Mouse (Mus musculus) midbrain, embryonic 13.5 days (tissue): ENCODE measurements around the gene Zfp865. TPM values are rescaled to one million over a fixed set of nuclear protein-coding genes. Genes with fewer than 3 reads are reported as not detected.

Source experiments
- ATAC-seq: fragments of 200-750 bp; cut with Nextera tagmentation; 2 replicates; pipeline ENCODE4 v1.8.0; 2017; ENCODE audit warnings: mild to moderate bottlenecking, moderate TSS enrichment, moderate library complexity
- H3K27ac ChIP-seq: fragments of 300-500 bp; sonication (generic); 2 replicates; pipeline ENCODE4 v1.5.1; 2015; ENCODE audit warnings: inconsistent platforms, mild to moderate bottlenecking, moderate library complexity
- H3K27me3 ChIP-seq: fragments of 300-500 bp; sonication (generic); 2 replicates; pipeline ENCODE4 v1.6.1; 2015; ENCODE audit warnings: mild to moderate bottlenecking, inconsistent platforms
- H3K36me3 ChIP-seq: fragments of 300-500 bp; sonication (generic); 2 replicates; pipeline ENCODE4 v1.6.1; 2015; ENCODE audit warnings: mild to moderate bottlenecking, inconsistent platforms
- H3K4me1 ChIP-seq: fragments of 300-500 bp; sonication (generic); replicated peaks from 2 replicates; pipeline ENCODE4 v1.6.1; 2015; ENCODE audit warnings: inconsistent platforms
- H3K4me2 ChIP-seq: fragments of 300-500 bp; sonication (generic); replicated peaks from 2 replicates; pipeline ENCODE4 v1.6.1; 2015; ENCODE audit warnings: moderate library complexity, mild to moderate bottlenecking, inconsistent platforms
- H3K4me3 ChIP-seq: fragments of 300-500 bp; sonication (generic); replicated peaks from 2 replicates; pipeline ENCODE4 v1.5.1; 2015; ENCODE audit warnings: mild to moderate bottlenecking, inconsistent platforms
- H3K9ac ChIP-seq: fragments of 300-500 bp; sonication (generic); replicated peaks from 2 replicates; pipeline ENCODE4 v1.6.1; 2015; ENCODE audit warnings: mild to moderate bottlenecking, inconsistent platforms
- H3K9me3 ChIP-seq: fragments of 300-500 bp; sonication (generic); 2 replicates; pipeline ENCODE4 v1.6.1; 2016; ENCODE audit warnings: mild to moderate bottlenecking, inconsistent platforms
- WGBS: fragments of 180-500 bp; shearing (Covaris S2); methylation state at CpG from one replicate; pipeline ENCODE4 v1.1.7; 2015; 5-methylcytosine and 5-hydroxymethylcytosine counted together
- polyA plus RNA-seq: library from polyadenylated mRNA; unstranded; fragments of >200 nt; fragmentation: Nextera tagmentation; extraction: Ambion mirVana; gene quantifications from 2 replicates; pipeline ENCODE4 v1.2.1, GENCODE M21; 2015

Zfp865 gene
- polyA plus RNA-seq, 1 experiment from 2014 or later = 7.9 TPM

GRCm38 (mm10) chr7:5037026-5037425, 16.9 kb downstream of the Zfp865 start:
- Histone ChIP-seq H3K27me3 (no peaks in the 10 kb centered on the region), H3K4me2 (0 out of 2 replicates have a peak overlapping the region, but pooled peaks have one; percentile 60), H3K9me3 (no peaks in the 10 kb centered on the region), H3K27ac (no peak overlapping the region), H3K4me1 (peaks cover 23% of the 10 kb centered on the region), H3K36me3 (peaks cover 48% of the 10 kb centered on the region), H3K4me3 (no peak overlapping the region), H3K9ac (no peak overlapping the region)
- no peak for ATAC-seq
- 94% methylated on average over 7 of the region's 7 CpGs for WGBS

GRCm38 (mm10) chr7:5037467-5037866, 17.3 kb downstream of the Zfp865 start:
- Histone ChIP-seq H3K27me3 (no peaks in the 10 kb centered on the region), H3K4me1 (peaks cover 23% of the 10 kb centered on the region), H3K27ac (peak overlapping the region; percentile 97), H3K4me2 (peak overlapping the region; percentile 60), H3K36me3 (peaks cover 44% of the 10 kb centered on the region), H3K9me3 (no peaks in the 10 kb centered on the region), H3K9ac (peak overlapping the region; percentile 79), H3K4me3 (peak overlapping the region; percentile 64)
- WGBS = 88% methylated on average over 8 of the region's 8 CpGs
- ATAC-seq = no peak

DNA sequence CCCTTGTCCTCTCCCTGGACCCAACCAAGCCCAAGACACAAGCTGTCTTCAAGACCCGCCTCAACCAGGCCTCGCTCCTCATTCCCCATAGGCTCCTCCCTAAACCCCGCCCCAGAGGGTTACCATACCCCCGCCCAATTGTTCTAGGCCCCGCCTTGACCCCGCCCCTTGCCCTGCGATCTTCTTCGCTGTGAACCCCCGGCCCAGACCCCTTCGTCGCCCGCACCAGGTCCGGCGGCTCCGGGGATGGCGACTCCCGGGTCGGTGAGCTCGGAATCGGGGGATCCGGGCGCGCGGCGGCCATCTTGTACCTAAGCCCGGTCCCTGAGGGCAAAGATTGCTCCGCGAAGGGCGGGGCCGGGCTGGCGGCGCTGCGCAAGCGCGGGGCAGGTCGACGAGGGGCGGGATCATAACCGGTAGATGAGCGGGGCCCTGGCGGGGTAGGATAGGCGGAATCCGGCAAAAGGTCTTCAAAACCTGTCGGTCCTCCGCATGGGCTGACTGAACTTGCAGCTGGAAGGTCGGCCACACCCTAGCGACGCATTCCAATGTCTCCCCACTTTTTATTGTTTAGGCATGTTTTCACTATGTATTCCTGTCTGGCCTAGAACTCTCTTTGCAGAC, 18.0 kb downstream of the Zfp865 start, which contains the start of gene Zfp784:
TSS of gene Zfp784 (minus strand) at position 338 of the 624 bp plus-strand sequence.
- peak within 1 kb of the TSS; percentile 60 for H3K4me2 ChIP-seq
- H3K27ac ChIP-seq = peak within 1 kb of the TSS; percentile 97
- WGBS = under 1% methylated on average over 48 of the region's 48 CpGs
- no peaks in the 10 kb centered on the region for H3K9me3 ChIP-seq
- H3K4me1 ChIP-seq = peaks cover 23% of the 10 kb centered on the region
- H3K4me3 ChIP-seq = peak within 1 kb of the TSS; percentile 64
- no peaks in the 10 kb centered on the region for H3K27me3 ChIP-seq
- peak; percentile 97 for ATAC-seq
- peaks cover 36% of the 10 kb centered on the region for H3K36me3 ChIP-seq
- peak within 1 kb of the TSS; percentile 79 for H3K9ac ChIP-seq

GRCm38 (mm10) chr7:5038940-5039339, 18.8 kb downstream of the Zfp865 start:
- peak overlapping the region; percentile 64 for H3K4me3 ChIP-seq
- no peaks in the 10 kb centered on the region for H3K27me3 ChIP-seq
- WGBS = 31% methylated on average over 5 of the region's 5 CpGs
- H3K27ac ChIP-seq = peak overlapping the region; percentile 97; the same call in 1 of the 2 replicates
- H3K4me2 ChIP-seq = peak overlapping the region; percentile 60
- no peaks in the 10 kb centered on the region for H3K9me3 ChIP-seq
- H3K9ac ChIP-seq = peak overlapping the region; percentile 79
- peaks cover 29% of the 10 kb centered on the region for H3K36me3 ChIP-seq
- ATAC-seq = no peak
- peaks cover 23% of the 10 kb centered on the region for H3K4me1 ChIP-seq

DNA sequence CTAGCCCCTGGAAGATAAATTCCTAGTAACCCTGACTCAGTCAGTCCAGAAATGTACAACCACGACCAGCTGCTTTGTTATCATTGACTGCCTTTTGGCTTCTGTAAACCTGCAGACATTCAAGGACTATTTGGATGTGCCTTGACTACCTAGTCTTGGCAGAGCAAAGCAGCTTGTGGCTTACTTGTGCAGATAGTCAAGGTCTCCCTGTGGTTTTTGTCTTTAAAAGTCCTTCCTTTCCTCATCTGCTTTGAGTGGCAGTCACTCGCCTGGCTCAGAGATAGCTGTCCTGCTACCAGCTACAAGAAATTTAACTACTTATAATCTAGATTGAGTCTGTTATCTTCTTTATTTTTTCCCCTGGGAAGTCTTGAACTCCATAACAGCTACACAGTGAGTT, 24.8 kb downstream of the Zfp865 start:
- no peak overlapping the region for H3K4me2 ChIP-seq
- H3K9me3 ChIP-seq = no peaks in the 10 kb centered on the region
- 0 out of 2 replicates have a peak, but pooled peaks cover 1% of the 10 kb centered on the region for H3K4me1 ChIP-seq
- peaks cover 4% of the 10 kb centered on the region for H3K36me3 ChIP-seq
- no peak overlapping the region for H3K9ac ChIP-seq
- no peak overlapping the region for H3K27ac ChIP-seq
- ATAC-seq = no peak
- H3K4me3 ChIP-seq = no peak overlapping the region
- WGBS = 74% methylated on average over 2 of the region's 2 CpGs
- H3K27me3 ChIP-seq = no peaks in the 10 kb centered on the region

GRCm38 (mm10) chr7:5046112-5046511, 25.9 kb downstream of the Zfp865 start:
- H3K4me3 ChIP-seq = no peak overlapping the region
- no peaks in the 10 kb centered on the region for H3K9me3 ChIP-seq
- no peak overlapping the region for H3K9ac ChIP-seq
- no peak overlapping the region for H3K4me2 ChIP-seq
- peaks cover 3% of the 10 kb centered on the region for H3K36me3 ChIP-seq
- ATAC-seq = no peak
- H3K27ac ChIP-seq = no peak overlapping the region
- WGBS = 74% methylated on average over 2 of the region's 2 CpGs
- no peaks in the 10 kb centered on the region for H3K27me3 ChIP-seq
- peaks cover 7% of the 10 kb centered on the region for H3K4me1 ChIP-seq

DNA sequence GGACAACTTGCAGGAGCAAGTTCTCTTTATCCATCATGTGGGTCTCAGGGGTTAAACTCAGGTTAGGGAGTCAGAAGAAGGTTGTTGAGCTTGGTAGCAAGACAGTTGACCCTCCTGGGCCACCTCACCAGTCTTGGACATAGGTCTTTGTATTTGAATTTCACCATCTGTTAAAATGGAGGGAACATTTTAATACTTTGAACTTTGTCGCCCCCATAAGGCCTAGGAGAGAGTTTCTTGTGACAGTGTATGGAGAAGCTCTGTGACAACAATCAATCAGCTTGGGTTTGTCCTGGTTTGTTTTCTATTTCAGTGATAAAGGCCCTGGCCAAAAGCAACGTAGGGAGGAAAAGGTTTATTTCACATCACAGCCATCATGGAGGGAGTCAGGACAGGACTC, 27.1 kb downstream of the Zfp865 start:
- Histone ChIP-seq H3K9me3 (no peaks in the 10 kb centered on the region), H3K9ac (no peak overlapping the region), H3K4me2 (no peak overlapping the region), H3K27ac (no peak overlapping the region), H3K27me3 (peaks cover 4% of the 10 kb centered on the region; the same call in 1 of the 2 replicates), H3K4me1 (peaks cover 14% of the 10 kb centered on the region), H3K4me3 (no peak overlapping the region), H3K36me3 (no peaks in the 10 kb centered on the region)
- 37% methylated on average over 2 of the region's 2 CpGs for WGBS
- ATAC-seq = no peak

DNA sequence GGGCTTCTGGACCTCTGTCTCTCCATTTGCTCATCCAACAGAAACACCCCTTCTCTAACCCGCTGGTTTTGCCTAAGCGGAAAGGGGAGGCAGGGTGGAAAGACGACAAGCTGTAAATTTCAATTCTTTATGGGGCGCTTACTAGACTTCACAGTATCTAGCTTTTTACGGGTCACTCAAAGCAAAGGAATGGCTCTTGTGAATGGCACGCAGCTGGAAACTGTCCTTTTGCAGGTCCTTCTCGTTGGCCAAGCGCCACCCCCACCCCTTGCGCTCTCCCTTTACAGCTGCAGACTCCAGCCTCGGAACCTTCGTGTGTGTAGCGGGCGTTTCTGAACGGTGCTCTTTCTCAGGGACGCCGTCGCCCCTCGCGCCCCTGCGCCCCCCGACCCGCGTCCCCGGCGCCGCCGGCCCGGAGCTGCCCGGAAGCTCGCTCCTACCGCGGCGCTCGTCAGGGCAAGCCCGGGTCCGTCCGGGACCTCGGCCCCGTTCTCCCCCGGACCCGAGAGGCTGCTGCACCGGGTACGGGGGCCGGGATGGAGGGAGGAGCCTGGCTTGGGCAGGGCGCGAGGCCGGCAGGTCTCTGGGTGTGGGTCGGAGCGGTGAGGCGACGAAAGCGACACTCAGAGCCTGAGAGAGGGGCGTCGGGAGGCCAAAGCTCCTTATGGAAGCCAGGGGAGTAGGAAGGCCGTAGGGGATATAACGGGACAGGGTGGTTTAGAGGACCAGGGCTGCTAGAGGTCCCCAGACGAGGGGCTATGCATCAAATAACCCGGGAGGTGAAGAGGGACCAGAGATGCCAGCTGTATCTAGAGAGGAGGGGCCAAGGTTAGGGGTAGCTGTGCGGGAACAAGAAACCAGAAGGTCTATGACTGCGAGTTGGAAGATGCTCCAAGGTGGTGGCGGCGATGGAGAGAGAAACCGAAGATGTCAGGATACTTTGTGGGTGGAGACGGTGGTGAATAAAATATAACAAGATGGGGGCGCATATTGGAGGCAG, 31.3 kb downstream of the Zfp865 start, which contains the start of gene Zfp580:
TSS of gene Zfp580 (plus strand) at position 346 of the 1,000 bp plus-strand sequence.
- peaks cover 39% of the 10 kb centered on the region for H3K4me1 ChIP-seq
- under 1% methylated on average over 65 of the region's 65 CpGs for WGBS

DNA sequence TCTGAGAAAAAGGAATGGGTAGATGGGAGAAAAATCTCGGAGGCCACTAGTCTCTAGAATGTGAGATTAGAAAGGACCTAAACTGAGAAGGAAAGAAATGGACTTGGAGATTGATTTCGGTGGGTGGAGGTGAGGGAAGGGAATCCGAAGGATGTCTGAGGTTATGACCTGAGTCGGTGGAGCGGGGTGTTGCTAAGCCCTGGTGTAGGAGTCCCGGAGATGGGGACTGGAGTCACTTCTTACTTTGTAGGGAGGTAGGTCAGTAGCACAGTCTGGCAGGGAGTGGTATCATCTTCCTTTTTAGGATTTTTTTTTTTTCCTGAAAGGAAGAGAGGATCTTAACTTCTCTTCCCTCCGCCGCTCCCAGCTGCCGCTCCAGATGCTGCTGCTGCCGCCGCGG, 32.3 kb downstream of the Zfp865 start:
- no peaks in the 10 kb centered on the region for H3K9me3 ChIP-seq
- peak overlapping the region; percentile 89 for H3K9ac ChIP-seq
- H3K4me2 ChIP-seq = peak overlapping the region; percentile 91
- peaks cover 48% of the 10 kb centered on the region for H3K4me1 ChIP-seq
- peaks cover 54% of the 10 kb centered on the region for H3K27me3 ChIP-seq
- H3K36me3 ChIP-seq = no peaks in the 10 kb centered on the region
- ATAC-seq = no peak
- H3K4me3 ChIP-seq = peak overlapping the region; percentile 77
- WGBS = 2% methylated on average over 12 of the region's 12 CpGs
- no peak overlapping the region for H3K27ac ChIP-seq

More for the DNA sequence above, 31.3 kb downstream of the Zfp865 start, which contains the start of gene Zfp580:
- peak within 1 kb of the TSS; percentile 77 for H3K4me3 ChIP-seq
- H3K4me2 ChIP-seq = peak within 1 kb of the TSS; percentile 91
- H3K27me3 ChIP-seq = peaks cover 45% of the 10 kb centered on the region
- peak within 1 kb of the TSS; percentile 89 for H3K9ac ChIP-seq
- H3K27ac ChIP-seq = peak within 1 kb of the TSS; percentile 92
- no peaks in the 10 kb centered on the region for H3K36me3 ChIP-seq
- peak; percentile 83 for ATAC-seq
- H3K9me3 ChIP-seq = no peaks in the 10 kb centered on the region

DNA sequence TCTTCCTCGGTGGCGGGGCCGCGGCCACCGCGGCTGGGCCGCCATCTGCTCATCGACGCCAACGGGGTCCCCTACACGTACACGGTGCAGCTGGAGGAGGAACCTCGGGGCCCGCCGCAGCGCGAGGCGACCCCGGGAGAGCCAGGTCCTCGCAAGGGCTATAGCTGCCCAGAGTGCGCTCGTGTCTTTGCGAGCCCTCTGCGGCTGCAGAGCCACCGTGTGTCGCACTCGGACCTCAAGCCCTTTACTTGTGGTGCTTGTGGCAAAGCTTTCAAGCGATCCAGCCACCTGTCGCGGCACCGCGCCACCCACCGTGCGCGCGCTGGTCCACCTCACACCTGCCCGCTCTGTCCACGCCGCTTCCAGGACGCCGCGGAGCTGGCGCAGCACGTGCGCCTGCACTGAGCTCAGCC, 32.8 kb downstream of the Zfp865 start:
- H3K27ac ChIP-seq = no peak overlapping the region
- peak overlapping the region; percentile 89 for H3K9ac ChIP-seq
- peak overlapping the region; percentile 77 for H3K4me3 ChIP-seq
- H3K4me2 ChIP-seq = peak overlapping the region; percentile 91
- peaks cover 59% of the 10 kb centered on the region for H3K27me3 ChIP-seq
- WGBS = 3% methylated on average over 45 of the region's 45 CpGs
- no peak for ATAC-seq
- no peaks in the 10 kb centered on the region for H3K9me3 ChIP-seq
- no peaks in the 10 kb centered on the region for H3K36me3 ChIP-seq
- H3K4me1 ChIP-seq = peaks cover 53% of the 10 kb centered on the region

DNA sequence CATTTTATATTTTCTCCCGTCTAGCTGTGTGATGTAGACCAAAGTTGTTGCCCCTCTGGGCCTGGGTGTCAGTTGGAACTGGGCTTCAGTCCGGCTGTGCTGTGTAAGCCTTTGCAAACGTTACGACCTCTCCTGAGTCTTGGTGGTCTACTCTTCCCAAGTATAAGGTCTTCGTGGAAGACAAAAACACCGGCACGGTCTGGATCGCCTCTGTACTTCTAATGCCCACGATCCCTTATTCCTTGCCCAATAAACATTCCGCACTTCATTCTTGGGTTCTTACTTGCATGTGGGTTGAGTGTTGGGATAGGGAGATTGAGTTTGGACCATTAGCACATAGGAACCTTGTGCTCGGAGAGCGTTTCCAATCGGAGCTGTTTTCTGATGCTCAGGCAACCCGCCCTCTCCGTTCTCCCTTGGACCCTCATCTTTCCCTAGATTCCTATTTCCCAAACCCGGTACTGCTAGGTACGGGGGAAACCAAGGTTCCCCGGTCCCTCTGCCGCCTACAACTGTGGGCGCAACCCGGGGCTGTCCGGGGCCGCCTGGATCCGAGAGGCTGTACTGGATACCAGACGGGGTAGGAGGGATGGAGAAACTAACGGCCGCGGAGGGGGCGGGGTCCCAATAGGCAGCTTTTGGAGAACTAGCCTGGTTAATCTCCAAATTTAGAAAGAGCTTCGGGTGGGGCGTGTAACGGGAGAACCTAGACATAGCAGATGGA, 33.4 kb downstream of the Zfp865 start:
- peak overlapping the region; percentile 89 for H3K9ac ChIP-seq
- H3K4me3 ChIP-seq = peak overlapping the region; percentile 77
- no peaks in the 10 kb centered on the region for H3K9me3 ChIP-seq
- 9% methylated on average over 32 of the region's 32 CpGs for WGBS
- H3K27me3 ChIP-seq = peaks cover 66% of the 10 kb centered on the region
- no peak overlapping the region for H3K27ac ChIP-seq
- no peak for ATAC-seq
- no peaks in the 10 kb centered on the region for H3K36me3 ChIP-seq
- H3K4me2 ChIP-seq = peak overlapping the region; percentile 91
- peaks cover 54% of the 10 kb centered on the region for H3K4me1 ChIP-seq
